Mouse (Mus musculus): ENCODE data around the gene Gucy1a1. TPM values are rescaled to one million over a fixed set of nuclear protein-coding genes. Genes with fewer than 3 reads are reported as not detected.

The Gucy1a1 gene
- total RNA-seq, 2 experiments from 2014 or later = 15.0 to 16.4 TPM

- peak; percentile 78 to 87 for DNase-seq
Measured at GRCm38 (mm10) chr3:82074201-82074851, 71.3 kb downstream of the Gucy1a1 start, which contains the start of gene Gucy1b1. TSS of gene Gucy1b1 (minus strand) at chr3:82074689.

- DNase-seq = peak; percentile 71 to 78
Measured at GRCm38 (mm10) chr3:82073741-82074181, 71.8 kb downstream of the Gucy1a1 start.

- no peak for DNase-seq
Measured at GRCm38 (mm10) chr3:82067830-82068229, 77.8 kb downstream of the Gucy1a1 start.

GRCm38 (mm10) chr3:82061402-82062180 lies 84.0 kb downstream of the Gucy1a1 start:
- DNase-seq = peak in 1 of 2 experiments; percentile 16

GRCm38 (mm10) chr3:82057201-82057600 lies 88.4 kb downstream of the Gucy1a1 start:
- no peak for DNase-seq

GRCm38 (mm10) chr3:82054283-82054974 lies 91.2 kb downstream of the Gucy1a1 start:
- DNase-seq = no peak

GRCm38 (mm10) chr3:82052029-82052428 lies 93.6 kb downstream of the Gucy1a1 start:
- no peak for DNase-seq

GRCm38 (mm10) chr3:82051468-82051867 lies 94.1 kb downstream of the Gucy1a1 start:
- no peak for DNase-seq

GRCm38 (mm10) chr3:82048681-82049080 lies 96.9 kb downstream of the Gucy1a1 start:
- peak in 1 of 2 experiments; percentile 18 for DNase-seq

- DNase-seq = no peak
Measured at GRCm38 (mm10) chr3:82048078-82048477, 97.5 kb downstream of the Gucy1a1 start.

GRCm38 (mm10) chr3:82047100-82047753 lies 98.4 kb downstream of the Gucy1a1 start:
- peak; percentile 24 to 65 for DNase-seq

GRCm38 (mm10) chr3:82046087-82046486 lies 99.5 kb downstream of the Gucy1a1 start:
- no peak for DNase-seq

- DNase-seq = no peak
Measured at GRCm38 (mm10) chr3:82044902-82045301, 100.7 kb downstream of the Gucy1a1 start.

GRCm38 (mm10) chr3:82043676-82044075 lies 101.9 kb downstream of the Gucy1a1 start:
- no peak for DNase-seq

Small RNA genes within 50 kb of the gene (microRNA-seq; reads per million reads assigned to microRNA genes)
- gene Mir7010 = 0.27 to 0.76 reads per million in 2 experiments

Other genes starting within 250 kb of the Gucy1a1 start
- 10 to 100 TPM in 1 of 2 experiments, 1 to 10 TPM in 1; 8.1 to 10.7 TPM for gene Ctso, start 213.2 kb downstream of the Gucy1a1 start, total RNA-seq (2021)
- gene Tdo2, start 169.6 kb downstream of the Gucy1a1 start, total RNA-seq (2021) = not detected
- not detected for gene Asic5, start 163.5 kb downstream of the Gucy1a1 start, total RNA-seq (2021)
- gene Gucy1b1, start 71.1 kb downstream of the Gucy1a1 start, total RNA-seq (2021) = 10 to 100 TPM; 10.3 to 12.0 TPM
- gene Map9, start 212.3 kb upstream of the Gucy1a1 start, total RNA-seq (2021) = 1 to 10 TPM; 1.2 to 1.5 TPM